Mouse (Mus musculus): ENCODE measurements around the gene Plek. TPM values are rescaled to one million over a fixed set of nuclear protein-coding genes. Genes with fewer than 3 reads are reported as not detected.

Plek gene
- 15.9 TPM for polyA plus RNA-seq (2014; fragmentation: Illumina TruSeq; extraction: RNeasy Lipid Tissue Mini Kit (QIAGEN cat#74804); ENCODE audit: insufficient read depth, low read depth, low replicate concordance)

GRCm38 (mm10) chr11:17051545-17052475 is at the start of gene Plek, which contains the start of gene Cnrip1:
Gene Plek, minus strand, starts transcription at chr11:17052381.
Gene Cnrip1, plus strand, starts transcription at chr11:17051586.

GRCm38 (mm10) chr11:16950976-16951760 is 101.0 kb downstream of the Plek start, which contains the start of gene Fbxo48:
Gene Fbxo48, plus strand, starts transcription at chr11:16951375.

Other genes with a start within 250 kb of the Plek start
- 0.11 TPM for gene Fbxo48, start 101.0 kb downstream of the Plek start, polyA plus RNA-seq (2014; fragmentation: Illumina TruSeq; extraction: RNeasy Lipid Tissue Mini Kit (QIAGEN cat#74804); ENCODE audit: insufficient read depth, low read depth, low replicate concordance)
- gene Cnrip1, start 795 bp downstream of the Plek start, polyA plus RNA-seq (2014; fragmentation: Illumina TruSeq; extraction: RNeasy Lipid Tissue Mini Kit (QIAGEN cat#74804); ENCODE audit: insufficient read depth, low read depth, low replicate concordance): 7.5 TPM
- 45.7 TPM for gene Ppp3r1, start 106.9 kb upstream of the Plek start, polyA plus RNA-seq (2014; fragmentation: Illumina TruSeq; extraction: RNeasy Lipid Tissue Mini Kit (QIAGEN cat#74804); ENCODE audit: insufficient read depth, low read depth, low replicate concordance)
- 12.1 TPM for gene Wdr92, start 129.7 kb upstream of the Plek start, polyA plus RNA-seq (2014; fragmentation: Illumina TruSeq; extraction: RNeasy Lipid Tissue Mini Kit (QIAGEN cat#74804); ENCODE audit: insufficient read depth, low read depth, low replicate concordance)
- gene Pno1, start 159.2 kb upstream of the Plek start, polyA plus RNA-seq (2014; fragmentation: Illumina TruSeq; extraction: RNeasy Lipid Tissue Mini Kit (QIAGEN cat#74804); ENCODE audit: insufficient read depth, low read depth, low replicate concordance): 22.7 TPM
- 60.9 TPM for gene C1d, start 205.2 kb upstream of the Plek start, polyA plus RNA-seq (2014; fragmentation: Illumina TruSeq; extraction: RNeasy Lipid Tissue Mini Kit (QIAGEN cat#74804); ENCODE audit: insufficient read depth, low read depth, low replicate concordance)

Data from lung, adult 10 weeks (tissue).